Mouse (Mus musculus): Measurements from ENCODE around the gene N4bp2. TPM values are rescaled to one million over a fixed set of nuclear protein-coding genes. Genes with fewer than 3 reads are reported as not detected.

N4bp2 gene
- total RNA-seq, 1 experiment from 2014 or later, result 67.5 TPM

GRCm38 (mm10) chr5:65859396-65859795 is 96.1 kb downstream of the N4bp2 start:
- ATAC-seq (replicated peaks; ENCODE audit: low read depth, poor library complexity, severe bottlenecking), result no peak

- ATAC-seq (replicated peaks; ENCODE audit: low read depth, poor library complexity, severe bottlenecking), result peak; percentile 67
Measured at GRCm38 (mm10) chr5:65860281-65861000, 97.1 kb downstream of the N4bp2 start.

- ATAC-seq (replicated peaks; ENCODE audit: low read depth, poor library complexity, severe bottlenecking), result no peak
Measured at GRCm38 (mm10) chr5:65861154-65861944, 98.0 kb downstream of the N4bp2 start, which contains the start of gene Rhoh. Gene Rhoh, plus strand, starts transcription at chr5:65861213.

GRCm38 (mm10) chr5:65862217-65862927 is 99.1 kb downstream of the N4bp2 start:
- ATAC-seq (replicated peaks; ENCODE audit: low read depth, poor library complexity, severe bottlenecking), result no peak

GRCm38 (mm10) chr5:65863349-65863749 is 100.0 kb downstream of the N4bp2 start:
- peak; percentile 68 for ATAC-seq (replicated peaks; ENCODE audit: low read depth, poor library complexity, severe bottlenecking)

GRCm38 (mm10) chr5:65864486-65864885 is 101.2 kb downstream of the N4bp2 start:
- no peak for ATAC-seq (replicated peaks; ENCODE audit: low read depth, poor library complexity, severe bottlenecking)

GRCm38 (mm10) chr5:65864946-65865345 is 101.6 kb downstream of the N4bp2 start:
- ATAC-seq (replicated peaks; ENCODE audit: low read depth, poor library complexity, severe bottlenecking), result no peak

- no peak for ATAC-seq (replicated peaks; ENCODE audit: low read depth, poor library complexity, severe bottlenecking)
Measured at GRCm38 (mm10) chr5:65866591-65866990, 103.3 kb downstream of the N4bp2 start.

GRCm38 (mm10) chr5:65867380-65868116 is 104.2 kb downstream of the N4bp2 start:
- ATAC-seq (replicated peaks; ENCODE audit: low read depth, poor library complexity, severe bottlenecking), result peak; percentile 67

- 0 out of 2 replicates have a peak, but pooled peaks have one; percentile 13 for ATAC-seq (replicated peaks; ENCODE audit: low read depth, poor library complexity, severe bottlenecking)
Measured at GRCm38 (mm10) chr5:65868419-65868818, 105.1 kb downstream of the N4bp2 start.

GRCm38 (mm10) chr5:65869660-65870059 is 106.3 kb downstream of the N4bp2 start:
- ATAC-seq (replicated peaks; ENCODE audit: low read depth, poor library complexity, severe bottlenecking), result no peak

- no peak for ATAC-seq (replicated peaks; ENCODE audit: low read depth, poor library complexity, severe bottlenecking)
Measured at GRCm38 (mm10) chr5:65871276-65871875, 108.1 kb downstream of the N4bp2 start.

GRCm38 (mm10) chr5:65873212-65873611 is 109.9 kb downstream of the N4bp2 start:
- peak; percentile 62 for ATAC-seq (replicated peaks; ENCODE audit: low read depth, poor library complexity, severe bottlenecking)

GRCm38 (mm10) chr5:65875269-65875668 is 111.9 kb downstream of the N4bp2 start:
- ATAC-seq (replicated peaks; ENCODE audit: low read depth, poor library complexity, severe bottlenecking), result no peak

GRCm38 (mm10) chr5:65878367-65878766 is 115.0 kb downstream of the N4bp2 start:
- no peak for ATAC-seq (replicated peaks; ENCODE audit: low read depth, poor library complexity, severe bottlenecking)

Other genes starting within 250 kb of the N4bp2 start
- 76.0 and 83.0 TPM in 2 replicates for gene Smim14, start 226.3 kb upstream of the N4bp2 start, total RNA-seq (2017)
- 48.2 and 49.6 TPM in 2 replicates for gene Ube2k, start 226.3 kb upstream of the N4bp2 start, total RNA-seq (2017)
- 242 and 296 TPM in 2 replicates for gene Pds5a, start 65.2 kb upstream of the N4bp2 start, total RNA-seq (2017)
- 33.6 and 46.6 TPM in 2 replicates for gene Rhoh, start 97.7 kb downstream of the N4bp2 start, total RNA-seq (2017)
- not detected in 2 replicates for gene Chrna9, start 171.4 kb downstream of the N4bp2 start, total RNA-seq (2017)
- gene 9130230L23Rik, start 240.8 kb downstream of the N4bp2 start, total RNA-seq (2017), result 0.41 TPM in 1 of 2 replicates, not detected in the other

Data from common myeloid progenitor, adult 5-6 weeks (primary cell).